Mouse (Mus musculus): ENCODE results near the gene Nrxn1.
"Not testable (repeated sequence)": the region's sequence is repeated elsewhere in the genome, so short reads cannot be mapped to it uniquely, and the experiment has no call there.

Nrxn1 gene

GRCm38 (mm10) chr17:90569877-90570276, 523.0 kb downstream of the Nrxn1 start:
- no peak for DNase-seq

- no peak for DNase-seq
Measured at GRCm38 (mm10) chr17:90565186-90565585, 527.7 kb downstream of the Nrxn1 start.

- no peak for DNase-seq
Measured at GRCm38 (mm10) chr17:90556376-90556775, 536.5 kb downstream of the Nrxn1 start.

- no peak for DNase-seq
Measured at GRCm38 (mm10) chr17:90550415-90550814, 542.5 kb downstream of the Nrxn1 start.

GRCm38 (mm10) chr17:90546806-90547205, 546.1 kb downstream of the Nrxn1 start:
- DNase-seq: no peak

- no peak for DNase-seq
Measured at GRCm38 (mm10) chr17:90544639-90545259, 548.1 kb downstream of the Nrxn1 start.

GRCm38 (mm10) chr17:90543986-90544638, 548.8 kb downstream of the Nrxn1 start:
- no peak for DNase-seq

GRCm38 (mm10) chr17:90531443-90531842, 561.4 kb downstream of the Nrxn1 start:
- no peak for DNase-seq

GRCm38 (mm10) chr17:90506026-90506425, 586.8 kb downstream of the Nrxn1 start:
- no peak for DNase-seq

- not testable (repeated sequence) for DNase-seq
Measured at GRCm38 (mm10) chr17:90503999-90504398, 588.9 kb downstream of the Nrxn1 start.

- DNase-seq: peak in 1 of 2 experiments; percentile 5
Measured at GRCm38 (mm10) chr17:90501023-90501675, 591.7 kb downstream of the Nrxn1 start.

- no peak for DNase-seq
Measured at GRCm38 (mm10) chr17:90479531-90480250, 613.2 kb downstream of the Nrxn1 start.

- DNase-seq: no peak
Measured at GRCm38 (mm10) chr17:90456748-90457147, 636.1 kb downstream of the Nrxn1 start.

- DNase-seq: no peak
Measured at GRCm38 (mm10) chr17:90455904-90456303, 637.0 kb downstream of the Nrxn1 start.

- DNase-seq: peak in 1 of 2 experiments; percentile 3
Measured at GRCm38 (mm10) chr17:90455409-90455775, 637.5 kb downstream of the Nrxn1 start.

- DNase-seq: no peak
Measured at GRCm38 (mm10) chr17:90454738-90455408, 638.0 kb downstream of the Nrxn1 start.

- no peak for DNase-seq
Measured at GRCm38 (mm10) chr17:90454356-90454737, 638.5 kb downstream of the Nrxn1 start.

GRCm38 (mm10) chr17:90453280-90453679, 639.6 kb downstream of the Nrxn1 start:
- no peak for DNase-seq

- no peak for DNase-seq
Measured at GRCm38 (mm10) chr17:90452770-90453169, 640.1 kb downstream of the Nrxn1 start.

GRCm38 (mm10) chr17:90451384-90451783, 641.5 kb downstream of the Nrxn1 start:
- no peak for DNase-seq

- no peak for DNase-seq
Measured at GRCm38 (mm10) chr17:90443067-90443466, 649.8 kb downstream of the Nrxn1 start.

GRCm38 (mm10) chr17:90435836-90436235, 657.0 kb downstream of the Nrxn1 start:
- no peak for DNase-seq

GRCm38 (mm10) chr17:90435371-90435770, 657.5 kb downstream of the Nrxn1 start:
- DNase-seq: no peak
